Mouse (Mus musculus) CH12.LX (cell line): ENCODE results near the gene Actr5. TPM values are rescaled to one million over a fixed set of nuclear protein-coding genes. Genes with fewer than 3 reads are reported as not detected.

Source experiments
- DNase-seq: peaks from one replicate; pipeline ENCODE4 v3.0.0-alpha.2; 2013; ENCODE audit errors: extremely low read depth
- H3K27ac ChIP-seq: 2 replicates; pipeline ENCODE4 v1.5.1; 2012; ENCODE audit warnings: low read depth, mild to moderate bottlenecking, control low read depth, moderate library complexity; ENCODE audit not compliant: insufficient read depth
- H3K27me3 ChIP-seq: replicated peaks from 2 replicates; pipeline ENCODE3; 2012; ENCODE audit warnings: inconsistent platforms
- H3K36me3 ChIP-seq, 2 experiments: replicated peaks in 1 of 2; 2 replicates each; pipeline versions ENCODE3 to v1.6.1; 2012; ENCODE audit warnings: inconsistent platforms in 1 of 2, low read length in 1 of 2, mild to moderate bottlenecking in 1 of 2, mixed read lengths in 1 of 2, moderate library complexity in 1 of 2; ENCODE audit not compliant: control insufficient read depth in 1 of 2, insufficient read depth in 1 of 2
- H3K4me1 ChIP-seq, 2 experiments: 2 replicates each; pipeline ENCODE4 v1.6.1; 2012; ENCODE audit warnings: inconsistent platforms in 1 of 2, moderate library complexity in 1 of 2; ENCODE audit not compliant: insufficient read depth in 2 of 2, control insufficient read depth in 1 of 2
- H3K4me2 ChIP-seq: 2 replicates; pipeline ENCODE4 v1.6.1; 2012; ENCODE audit warnings: low read depth, mild to moderate bottlenecking, control low read depth; ENCODE audit not compliant: poor library complexity, insufficient read depth, severe bottlenecking
- H3K4me3 ChIP-seq, 3 experiments: fragments of 150-350 bp in 1 of 3; sonication (generic) in 1 of 3; replicated peaks in 1 of 3; 2 replicates each; pipeline versions ENCODE3 to v1.5.1; 2011 to 2012; ENCODE audit warnings: low read depth in 2 of 3, low read length in 2 of 3, mild to moderate bottlenecking in 2 of 3, moderate library complexity in 2 of 3, control low read depth in 1 of 3, improper control_type of control experiment in 1 of 3, inconsistent platforms in 1 of 3, mixed read lengths in 1 of 3; ENCODE audit not compliant: poor library complexity in 1 of 3
- H3K79me2 ChIP-seq: replicated peaks from 2 replicates; pipeline ENCODE4 v1.6.1; 2012; ENCODE audit warnings: mild to moderate bottlenecking, moderate library complexity; ENCODE audit not compliant: control insufficient read depth, poor library complexity, insufficient read depth, severe bottlenecking; ENCODE audit errors: extremely low read depth
- H3K9ac ChIP-seq: 2 replicates; pipeline ENCODE4 v1.6.1; 2012; ENCODE audit warnings: low read depth, mild to moderate bottlenecking, control low read depth, moderate library complexity; ENCODE audit not compliant: insufficient read depth
- H3K9me3 ChIP-seq: replicated peaks from 2 replicates; pipeline ENCODE3; 2012; ENCODE audit warnings: low read length, inconsistent platforms, mixed read lengths
- BHLHE40 ChIP-seq: IDR thresholded peaks from 2 replicates; pipeline ENCODE4 v1.6.1; 2011; ENCODE audit warnings: mild to moderate bottlenecking, low read depth, low read length, improper control_type of control experiment
- CHD1 ChIP-seq: IDR thresholded peaks from 2 replicates; pipeline ENCODE4 v1.6.1; 2012; ENCODE audit warnings: low read depth, low read length, improper control_type of control experiment, inconsistent platforms
- CHD2 ChIP-seq: IDR thresholded peaks from 2 replicates; pipeline ENCODE4 v1.6.1; 2011; ENCODE audit warnings: low read length, improper control_type of control experiment
- CTCF ChIP-seq, 2 experiments: IDR thresholded peaks in 1 of 2; conservative IDR thresholded peaks in 1 of 2; 2 replicates each; pipeline ENCODE4 v1.5.1; 2011 to 2012; ENCODE audit warnings: low read depth in 2 of 2, low read length in 2 of 2, improper control_type of control experiment in 1 of 2, inconsistent platforms in 1 of 2, mild to moderate bottlenecking in 1 of 2, moderate library complexity in 1 of 2
- E2F4 ChIP-seq: IDR thresholded peaks from 2 replicates; pipeline ENCODE4 v1.6.1; 2011; ENCODE audit warnings: low read depth, low read length, improper control_type of control experiment; ENCODE audit not compliant: insufficient replicate concordance
- ELF1 ChIP-seq: IDR thresholded peaks from 2 replicates; pipeline ENCODE4 v1.6.1; 2014; ENCODE audit warnings: low read depth, mild to moderate bottlenecking, inconsistent platforms, low read length, improper control_type of control experiment
- EP300 ChIP-seq: IDR thresholded peaks from 2 replicates; pipeline ENCODE4 v1.6.1; 2011; ENCODE audit warnings: low read length, improper control_type of control experiment
- ETS1 ChIP-seq: conservative IDR thresholded peaks from 2 replicates; pipeline ENCODE4 v1.6.1; 2012; ENCODE audit warnings: low read depth, mild to moderate bottlenecking, inconsistent platforms, low read length, improper control_type of control experiment, moderate library complexity
- GABPA ChIP-seq: IDR thresholded peaks from 2 replicates; pipeline ENCODE4 v1.6.1; 2012; ENCODE audit warnings: low read depth, low read length, improper control_type of control experiment, inconsistent platforms; ENCODE audit not compliant: insufficient replicate concordance
- HCFC1 ChIP-seq: IDR thresholded peaks from 2 replicates; pipeline ENCODE4 v1.6.1; 2012; ENCODE audit warnings: low read depth, mild to moderate bottlenecking, inconsistent platforms, low read length, improper control_type of control experiment
- IRF4 ChIP-seq: IDR thresholded peaks from 2 replicates; pipeline ENCODE4 v1.6.1; 2014; ENCODE audit warnings: low read depth, mild to moderate bottlenecking, inconsistent platforms, low read length, improper control_type of control experiment
- JUN ChIP-seq: IDR thresholded peaks from 2 replicates; pipeline ENCODE4 v1.6.1; 2011; ENCODE audit warnings: low read depth, mild to moderate bottlenecking, low read length, improper control_type of control experiment, moderate library complexity; ENCODE audit not compliant: insufficient read depth
- JUND ChIP-seq: conservative IDR thresholded peaks from 2 replicates; pipeline ENCODE4 v1.6.1; 2011; ENCODE audit warnings: low read depth, low read length, improper control_type of control experiment
- MAZ ChIP-seq: IDR thresholded peaks from 2 replicates; pipeline ENCODE4 v1.6.1; 2012; ENCODE audit warnings: low read depth, mild to moderate bottlenecking, inconsistent platforms, low read length, improper control_type of control experiment, moderate library complexity
- MXI1 ChIP-seq: IDR thresholded peaks from 2 replicates; pipeline ENCODE4 v1.6.1; 2011; ENCODE audit warnings: mild to moderate bottlenecking, low read depth, low read length, improper control_type of control experiment
- MYC ChIP-seq: IDR thresholded peaks from 2 replicates; pipeline ENCODE4 v1.6.1; 2011; ENCODE audit warnings: low read depth, mild to moderate bottlenecking, improper control_type of control experiment, low read length
- NRF1 ChIP-seq: IDR thresholded peaks from 2 replicates; pipeline ENCODE4 v1.6.1; 2014; ENCODE audit warnings: low read depth, mild to moderate bottlenecking, inconsistent platforms, low read length, improper control_type of control experiment, moderate library complexity
- PAX5 ChIP-seq: IDR thresholded peaks from 2 replicates; pipeline ENCODE4 v1.6.1; 2012; ENCODE audit warnings: low read length, inconsistent platforms, mixed read lengths
- POLR2A ChIP-seq: IDR thresholded peaks from 2 replicates; pipeline ENCODE4 v1.6.1; 2011; ENCODE audit warnings: low read depth, mild to moderate bottlenecking, improper control_type of control experiment, low read length
- POLR2AphosphoS2 ChIP-seq: IDR thresholded peaks from 2 replicates; pipeline ENCODE4 v1.6.1; 2011; ENCODE audit warnings: low read depth, low read length, improper control_type of control experiment
- RAD21 ChIP-seq: IDR thresholded peaks from 2 replicates; pipeline ENCODE4 v1.6.1; 2011; ENCODE audit warnings: low read depth, mild to moderate bottlenecking, low read length, improper control_type of control experiment, moderate library complexity
- RCOR1 ChIP-seq: conservative IDR thresholded peaks from 2 replicates; pipeline ENCODE4 v1.6.1; 2012; ENCODE audit warnings: low read depth, mild to moderate bottlenecking, inconsistent platforms, low read length, improper control_type of control experiment
- SIN3A ChIP-seq: IDR thresholded peaks from 2 replicates; pipeline ENCODE4 v1.6.1; 2012; ENCODE audit warnings: low read length, improper control_type of control experiment, inconsistent platforms
- SMC3 ChIP-seq: IDR thresholded peaks from 2 replicates; pipeline ENCODE4 v1.6.1; 2011; ENCODE audit warnings: low read depth, low read length, improper control_type of control experiment
- TBP ChIP-seq: conservative IDR thresholded peaks from 2 replicates; pipeline ENCODE4 v1.6.1; 2011; ENCODE audit warnings: low read depth, low read length, improper control_type of control experiment
- UBTF ChIP-seq: IDR thresholded peaks from 2 replicates; pipeline ENCODE4 v1.6.1; 2012; ENCODE audit warnings: low read depth, mild to moderate bottlenecking, inconsistent platforms, low read length, improper control_type of control experiment, moderate library complexity
- USF1 ChIP-seq: IDR thresholded peaks from 2 replicates; pipeline ENCODE4 v1.6.1; 2014; ENCODE audit warnings: low read depth, mild to moderate bottlenecking, inconsistent platforms, low read length, improper control_type of control experiment
- USF2 ChIP-seq: conservative IDR thresholded peaks from 2 replicates; pipeline ENCODE4 v1.6.1; 2011; ENCODE audit warnings: low read depth, low read length, improper control_type of control experiment
- ZC3H11A ChIP-seq: IDR thresholded peaks from 2 replicates; pipeline ENCODE4 v1.6.1; 2012; ENCODE audit warnings: low read depth, mild to moderate bottlenecking, inconsistent platforms, low read length, improper control_type of control experiment
- ZKSCAN1 ChIP-seq: IDR thresholded peaks from 2 replicates; pipeline ENCODE4 v1.6.1; 2012; ENCODE audit warnings: low read depth, inconsistent platforms, low read length, improper control_type of control experiment, borderline replicate concordance
- ZMIZ1 ChIP-seq: IDR thresholded peaks from 2 replicates; pipeline ENCODE4 v1.6.1; 2012; ENCODE audit warnings: low read depth, mild to moderate bottlenecking, inconsistent platforms, low read length, improper control_type of control experiment
- ZNF384 ChIP-seq: IDR thresholded peaks from 2 replicates; pipeline ENCODE4 v1.6.1; 2012; ENCODE audit warnings: low read depth, low read length, improper control_type of control experiment, inconsistent platforms
- dilution Hi-C: fragments of 300-500 bp; cut with MboI; formaldehyde crosslinking; loops from 2 replicates; pipeline ENCODE4 v1.14.3; 2020; ENCODE audit warnings: low sequenced_read_pairs; ENCODE audit not compliant: extremely low pct_unique_long_range_greater_than_20kb, extremely low pct_ligation_motif_present
- in situ Hi-C: fragments of 300-500 bp; cut with MboI; formaldehyde crosslinking; loops from 3 replicates; pipeline ENCODE4 v1.14.3; 2019; ENCODE audit warnings: low sequenced_read_pairs, low pct_ligation_motif_present, low pct_unique_long_range_greater_than_20kb, mixed read lengths
- polyA plus RNA-seq: library from polyadenylated mRNA; unstranded; fragments of >175 nt; gene quantifications from 2 replicates; pipeline ENCODE4 v1.2.1, GENCODE M21; 2012; ENCODE audit warnings: low read depth; ENCODE audit not compliant: insufficient read length
- total RNA-seq, 2 experiments: library from RNA; depleted of rRNA; stranded (reverse); fragments of 300-350 nt in 1 of 2; fragments of >200 nt in 1 of 2; gene quantifications; 2 replicates each; pipeline ENCODE4 v1.2.3; 2012 to 2014

The Actr5 gene
- total and polyA plus RNA-seq, 3 experiments: 13.9 to 20.3 (median 19.8) TPM

DNA sequence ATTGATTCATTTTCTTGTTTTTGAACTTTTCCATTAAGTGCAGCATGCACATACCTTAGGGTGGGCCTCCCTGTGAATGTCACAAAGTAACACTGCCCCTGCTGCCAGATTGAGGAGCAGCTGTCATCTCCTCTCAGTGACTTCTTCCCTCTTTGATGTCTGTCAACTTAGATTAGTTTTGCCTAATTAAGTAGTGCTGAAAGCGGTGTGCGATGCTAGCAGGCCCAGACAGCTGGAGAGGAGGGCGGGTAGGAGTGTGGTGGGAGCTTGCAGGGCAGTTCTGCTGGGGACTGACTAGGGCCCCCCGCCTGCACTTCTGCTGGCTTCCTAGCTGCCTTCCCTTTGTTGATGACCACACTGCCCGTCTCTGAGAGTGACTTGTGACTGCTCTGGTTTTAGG lies 7.2 kb downstream of the Actr5 start:
- H3K9me3 ChIP-seq: no peaks in the 10 kb centered on the region
- H3K4me2 ChIP-seq: no peak overlapping the region
- H3K4me3 ChIP-seq: no peak overlapping the region
- H3K36me3 ChIP-seq: peaks cover 82 to 96% of the 10 kb centered on the region in 2 experiments
- in situ Hi-C loops: loop anchor here (25.0 kb wide), 2 partner anchors 230 to 270 kb away; no protein-coding TSS in a partner anchor
- TF ChIP-seq CHD1 (no peak), E2F4 (no peak), TBP (no peak), JUND (no peak), SMC3 (no peak), ELF1 (no peak), POLR2A (no peak), MYC (no peak), JUN (no peak), ZNF384 (no peak), NRF1 (no peak), GABPA (no peak), PAX5 (no peak), ZMIZ1 (no peak)
- H3K27ac ChIP-seq: no peak overlapping the region
- DNase-seq: no peak
- no peaks in the 10 kb centered on the region for H3K27me3 ChIP-seq
- H3K79me2 ChIP-seq: peaks cover under 1% of the 10 kb centered on the region; the same call in 1 of the 2 replicates
- H3K9ac ChIP-seq: no peak overlapping the region
- peaks cover 0 to 5% of the 10 kb centered on the region in 2 experiments; a peak in 1 of 4 replicates for H3K4me1 ChIP-seq
- dilution Hi-C loops: no loop called here

DNA sequence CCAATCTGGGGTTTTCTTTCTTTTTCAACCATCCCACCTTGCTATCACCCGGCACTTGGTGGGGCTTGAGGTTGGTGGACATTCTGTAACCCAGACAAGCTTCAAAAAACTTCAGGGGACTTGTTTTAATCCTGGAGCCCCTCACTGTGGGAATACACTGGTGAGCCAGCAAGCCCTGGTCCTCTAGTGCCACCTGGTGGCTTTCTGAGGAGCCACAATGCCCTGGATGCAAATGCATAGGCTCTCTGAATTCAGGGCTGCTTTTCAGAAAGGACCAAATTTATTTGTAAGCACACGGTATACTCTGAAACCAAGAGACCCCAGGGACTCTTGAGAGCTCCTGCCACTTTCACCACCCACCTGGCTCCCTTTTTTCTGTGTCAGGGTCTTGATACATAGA lies 17.2 kb downstream of the Actr5 start:
- H3K27me3 ChIP-seq: no peaks in the 10 kb centered on the region
- dilution Hi-C loops (no loop called here), in situ Hi-C loops (loop anchor here (25.0 kb wide), 2 partner anchors 220 to 280 kb away; no protein-coding TSS in a partner anchor)
- peaks cover 43 to 73% of the 10 kb centered on the region in 2 experiments for H3K36me3 ChIP-seq
- peak; percentile 63 for DNase-seq
- H3K27ac ChIP-seq: no peak overlapping the region
- peaks cover 0 to 8% of the 10 kb centered on the region in 2 experiments; a peak in 2 of 4 replicates for H3K4me1 ChIP-seq
- no peak overlapping the region for H3K4me3 ChIP-seq
- H3K9ac ChIP-seq: no peak overlapping the region
- H3K4me2 ChIP-seq: no peak overlapping the region
- peaks cover 8% of the 10 kb centered on the region for H3K9me3 ChIP-seq
- no peaks in the 10 kb centered on the region for H3K79me2 ChIP-seq
- peak; percentile 83 for TF ChIP-seq RAD21
- TF ChIP-seq JUND: no peak
- no peak for TF ChIP-seq NRF1
- TF ChIP-seq BHLHE40: no peak
- TF ChIP-seq USF1: no peak
- TF ChIP-seq POLR2A: no peak
- no peak for TF ChIP-seq RCOR1
- no peak for TF ChIP-seq ZMIZ1
- TF ChIP-seq SMC3: peak; percentile 82
- no peak for TF ChIP-seq EP300
- no peak for TF ChIP-seq IRF4
- no peak for TF ChIP-seq MXI1
- TF ChIP-seq PAX5: no peak
- TF ChIP-seq HCFC1: no peak
- TF ChIP-seq CTCF (conservative IDR thresholded peaks at IDR 0.05 in 1 of 2, IDR thresholded peaks at IDR 0.05 in 1 of 2; ENCODE audit: low read depth in 2 of 2, low read length in 2 of 2): peak; percentile 88 to 93
- TF ChIP-seq SIN3A: no peak
- TF ChIP-seq ETS1: no peak
- no peak for TF ChIP-seq MAZ
- no peak for TF ChIP-seq ELF1
- TF ChIP-seq UBTF: no peak
- no peak for TF ChIP-seq CHD1
- no peak for TF ChIP-seq TBP
- no peak for TF ChIP-seq GABPA
- TF ChIP-seq ZC3H11A: peak; percentile 4; the same call in 1 of the 2 replicates
- no peak for TF ChIP-seq USF2
- TF ChIP-seq POLR2AphosphoS2: no peak
- TF ChIP-seq CHD2: no peak
- no peak for TF ChIP-seq ZNF384
- no peak for TF ChIP-seq ZKSCAN1
